Mouse (Mus musculus): ENCODE results near the gene Rnf8. TPM values are rescaled to one million over a fixed set of nuclear protein-coding genes. Genes with fewer than 3 reads are reported as not detected.

Rnf8 gene
- total and polyA plus RNA-seq, 2 experiments, result 8.8 to 15.2 TPM

DNA sequence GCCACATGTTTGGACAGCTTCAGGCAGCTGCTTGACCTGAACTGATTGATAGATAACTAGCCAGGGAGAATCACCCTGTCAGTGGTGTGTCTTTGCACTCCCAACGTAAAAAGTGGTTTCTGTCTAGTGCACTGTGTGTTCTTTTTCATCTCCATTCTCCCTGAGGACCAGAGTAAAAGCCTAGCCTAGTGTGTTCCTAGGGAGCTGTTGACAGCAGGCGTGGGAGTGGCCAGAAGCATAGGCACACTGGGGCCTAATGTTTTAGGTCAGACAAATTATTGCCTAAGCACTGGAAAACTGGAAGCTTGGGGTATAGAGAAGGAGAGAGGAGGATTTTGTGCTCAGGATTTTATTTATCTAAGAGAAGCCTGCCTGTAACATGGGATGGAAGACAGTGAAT, 68.5 kb downstream of the Rnf8 start:
- Histone ChIP-seq H3K27ac (replicated peaks; ENCODE audit: insufficient read depth, low read depth, low read length) (no peak overlapping the region), H3K9ac (ENCODE audit: low read depth, low read length) (no peak overlapping the region), H3K79me2 (ENCODE audit: control insufficient read depth, insufficient read depth, low read length) (no peaks in the 10 kb centered on the region), H3K4me1 (ENCODE audit: control insufficient read depth, insufficient read depth, low read length) (no peaks in the 10 kb centered on the region), H3K27me3 (ENCODE audit: control insufficient read depth, insufficient read depth, low read length) (no peaks in the 10 kb centered on the region), H3K4me3 (ENCODE audit: insufficient read depth, low read depth, low read length) (no peak overlapping the region), H3K36me3 (ENCODE audit: control insufficient read depth, insufficient read depth, low read length) (peaks cover 76% of the 10 kb centered on the region)
- TF ChIP-seq POLR2A (IDR thresholded peaks at IDR 0.05; ENCODE audit: extremely low read depth, insufficient read depth, low read length) (no peak), CTCF (IDR thresholded peaks at IDR 0.05; ENCODE audit: low read depth, low read length) (no peak)
- WGBS, result 95% methylated on average over 2 of the region's 2 CpGs
- DNase-seq (ENCODE audit: extremely low read depth, low read depth, low spot score), result no peak

DNA sequence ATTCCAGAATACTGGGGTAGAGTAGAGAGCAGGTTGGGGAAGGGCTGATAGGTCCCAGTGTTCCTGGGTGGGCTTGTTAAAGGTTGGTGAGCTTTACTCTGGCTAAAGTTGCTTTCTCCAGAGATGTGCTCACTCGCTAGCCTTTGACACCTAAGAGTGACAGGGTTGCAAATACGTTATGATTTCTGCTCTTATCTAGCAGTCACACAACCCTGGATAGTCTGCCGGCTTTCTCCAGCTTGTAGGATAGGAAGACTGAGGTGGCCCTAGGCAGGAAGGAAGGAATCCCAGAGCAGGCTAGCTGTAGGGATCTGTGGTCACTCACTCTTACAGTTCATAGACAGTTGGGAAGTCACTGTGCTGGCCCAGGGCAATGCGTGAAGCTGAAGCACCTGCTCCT, 69.7 kb downstream of the Rnf8 start:
- no peak overlapping the region for H3K27ac ChIP-seq (replicated peaks; ENCODE audit: insufficient read depth, low read depth, low read length)
- 94% methylated on average over 4 of the region's 4 CpGs for WGBS
- no peak overlapping the region for H3K9ac ChIP-seq (ENCODE audit: low read depth, low read length)
- H3K4me1 ChIP-seq (ENCODE audit: control insufficient read depth, insufficient read depth, low read length), result no peaks in the 10 kb centered on the region
- peaks cover 74% of the 10 kb centered on the region for H3K36me3 ChIP-seq (ENCODE audit: control insufficient read depth, insufficient read depth, low read length)
- H3K79me2 ChIP-seq (ENCODE audit: control insufficient read depth, insufficient read depth, low read length), result no peaks in the 10 kb centered on the region
- no peak for DNase-seq (ENCODE audit: extremely low read depth, low read depth, low spot score)
- no peaks in the 10 kb centered on the region for H3K27me3 ChIP-seq (ENCODE audit: control insufficient read depth, insufficient read depth, low read length)
- H3K4me3 ChIP-seq (ENCODE audit: insufficient read depth, low read depth, low read length), result no peak overlapping the region
- TF ChIP-seq CTCF (IDR thresholded peaks at IDR 0.05; ENCODE audit: low read depth, low read length) (no peak), POLR2A (IDR thresholded peaks at IDR 0.05; ENCODE audit: extremely low read depth, insufficient read depth, low read length) (no peak)

DNA sequence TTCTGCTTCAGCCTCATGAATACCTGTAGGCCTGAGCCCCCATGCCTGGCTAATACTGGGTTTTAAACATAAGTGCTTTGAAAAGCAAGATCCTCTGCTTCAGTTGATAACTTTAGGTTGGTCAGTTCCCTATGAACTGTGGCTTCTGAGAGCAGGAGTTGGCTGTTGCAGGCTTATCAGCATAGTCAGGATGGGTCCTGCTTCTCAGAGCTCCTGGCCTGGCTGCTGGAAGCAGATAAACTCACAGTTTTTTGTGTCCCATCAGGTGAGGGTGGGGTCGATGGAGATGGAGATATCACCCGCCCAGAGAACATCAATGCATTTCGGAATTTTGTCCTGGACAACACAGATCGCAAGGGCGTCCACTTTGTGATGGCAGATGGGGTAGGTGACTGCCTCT, 72.2 kb downstream of the Rnf8 start:
- Histone ChIP-seq H3K4me3 (ENCODE audit: insufficient read depth, low read depth, low read length) (no peak overlapping the region), H3K9ac (ENCODE audit: low read depth, low read length) (no peak overlapping the region), H3K4me1 (ENCODE audit: control insufficient read depth, insufficient read depth, low read length) (no peaks in the 10 kb centered on the region), H3K36me3 (ENCODE audit: control insufficient read depth, insufficient read depth, low read length) (peaks cover 71% of the 10 kb centered on the region), H3K27me3 (ENCODE audit: control insufficient read depth, insufficient read depth, low read length) (no peaks in the 10 kb centered on the region), H3K27ac (replicated peaks; ENCODE audit: insufficient read depth, low read depth, low read length) (no peak overlapping the region), H3K79me2 (ENCODE audit: control insufficient read depth, insufficient read depth, low read length) (no peaks in the 10 kb centered on the region)
- no peak for DNase-seq (ENCODE audit: extremely low read depth, low read depth, low spot score)
- WGBS, result 97% methylated on average over 5 of the region's 5 CpGs
- TF ChIP-seq CTCF (IDR thresholded peaks at IDR 0.05; ENCODE audit: low read depth, low read length), result no peak
- TF ChIP-seq POLR2A (IDR thresholded peaks at IDR 0.05; ENCODE audit: extremely low read depth, insufficient read depth, low read length), result no peak

DNA sequence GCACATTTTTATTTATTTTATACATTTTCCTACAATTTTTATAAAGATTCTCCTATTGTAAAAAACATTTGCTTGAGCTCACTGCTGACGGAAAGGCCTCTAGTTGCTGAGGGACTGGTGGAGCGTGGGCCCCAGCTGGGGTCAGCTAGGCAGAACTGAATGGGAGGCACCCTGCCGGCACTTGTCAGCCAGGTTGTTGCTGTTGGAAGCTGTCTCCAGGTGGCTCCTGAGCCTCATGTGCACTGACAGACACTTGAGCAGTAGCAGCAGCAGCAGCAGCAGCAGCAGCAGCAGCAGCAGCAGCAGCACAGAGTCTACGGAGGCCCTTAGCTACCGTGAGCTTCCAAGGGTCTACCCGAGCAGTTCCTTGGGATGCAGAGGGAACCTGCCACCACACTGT, 72.8 kb downstream of the Rnf8 start:
- Histone ChIP-seq H3K36me3 (ENCODE audit: control insufficient read depth, insufficient read depth, low read length) (peaks cover 65% of the 10 kb centered on the region), H3K27me3 (ENCODE audit: control insufficient read depth, insufficient read depth, low read length) (no peaks in the 10 kb centered on the region), H3K9ac (ENCODE audit: low read depth, low read length) (no peak overlapping the region), H3K27ac (replicated peaks; ENCODE audit: insufficient read depth, low read depth, low read length) (no peak overlapping the region), H3K4me3 (ENCODE audit: insufficient read depth, low read depth, low read length) (no peak overlapping the region), H3K79me2 (ENCODE audit: control insufficient read depth, insufficient read depth, low read length) (no peaks in the 10 kb centered on the region), H3K4me1 (ENCODE audit: control insufficient read depth, insufficient read depth, low read length) (no peaks in the 10 kb centered on the region)
- no peak for TF ChIP-seq CTCF (IDR thresholded peaks at IDR 0.05; ENCODE audit: low read depth, low read length)
- no peak for TF ChIP-seq POLR2A (IDR thresholded peaks at IDR 0.05; ENCODE audit: extremely low read depth, insufficient read depth, low read length)
- WGBS, result 96% methylated on average over 6 of the region's 6 CpGs
- no peak for DNase-seq (ENCODE audit: extremely low read depth, low read depth, low spot score)

DNA sequence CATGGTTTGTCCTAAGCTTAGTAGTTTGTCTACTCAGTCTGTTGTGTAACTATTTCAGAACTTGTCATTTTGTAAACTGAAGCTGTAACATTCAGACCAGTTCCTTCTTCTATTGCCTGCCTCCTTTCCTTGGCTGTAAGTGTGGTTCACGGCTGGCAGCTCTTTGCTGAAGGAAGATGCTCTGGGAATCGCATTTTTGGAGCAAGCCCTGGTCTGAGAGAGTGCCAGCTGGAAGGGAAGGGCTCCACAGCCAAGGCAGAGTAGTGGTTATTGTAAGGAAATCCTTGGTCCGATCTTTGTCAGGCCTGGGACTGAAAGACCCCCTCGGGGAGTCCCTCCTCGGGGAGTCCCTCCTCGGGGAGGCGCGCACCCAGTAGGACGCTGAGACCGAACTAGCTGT, 74.0 kb downstream of the Rnf8 start:
- peaks cover 58% of the 10 kb centered on the region for H3K36me3 ChIP-seq (ENCODE audit: control insufficient read depth, insufficient read depth, low read length)
- no peaks in the 10 kb centered on the region for H3K4me1 ChIP-seq (ENCODE audit: control insufficient read depth, insufficient read depth, low read length)
- no peak overlapping the region for H3K27ac ChIP-seq (replicated peaks; ENCODE audit: insufficient read depth, low read depth, low read length)
- TF ChIP-seq POLR2A (IDR thresholded peaks at IDR 0.05; ENCODE audit: extremely low read depth, insufficient read depth, low read length) (no peak), CTCF (IDR thresholded peaks at IDR 0.05; ENCODE audit: low read depth, low read length) (no peak)
- no peaks in the 10 kb centered on the region for H3K79me2 ChIP-seq (ENCODE audit: control insufficient read depth, insufficient read depth, low read length)
- 95% methylated on average over 10 of the region's 10 CpGs for WGBS
- DNase-seq (ENCODE audit: extremely low read depth, low read depth, low spot score), result no peak
- H3K27me3 ChIP-seq (ENCODE audit: control insufficient read depth, insufficient read depth, low read length), result no peaks in the 10 kb centered on the region
- no peak overlapping the region for H3K9ac ChIP-seq (ENCODE audit: low read depth, low read length)
- no peak overlapping the region for H3K4me3 ChIP-seq (ENCODE audit: insufficient read depth, low read depth, low read length)

DNA sequence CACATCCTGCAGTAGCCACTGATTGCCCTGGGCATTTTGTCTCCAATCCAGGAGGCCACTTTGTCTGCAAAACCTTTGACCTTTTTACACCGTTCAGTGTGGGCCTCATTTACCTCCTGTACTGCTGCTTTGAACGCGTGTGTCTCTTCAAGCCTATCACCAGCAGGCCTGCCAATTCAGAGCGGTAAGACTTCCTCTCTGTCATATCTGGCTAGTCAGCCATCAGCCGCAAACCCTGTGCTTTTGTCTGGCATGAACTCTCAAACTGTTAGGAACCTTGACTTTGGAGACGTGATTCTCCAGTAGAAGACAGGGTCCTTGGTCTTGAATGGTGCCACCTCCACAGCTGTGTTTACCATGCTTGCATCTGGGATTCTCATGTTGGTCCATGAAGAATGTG, 75.7 kb downstream of the Rnf8 start:
- H3K4me3 ChIP-seq (ENCODE audit: insufficient read depth, low read depth, low read length), result no peak overlapping the region
- DNase-seq (ENCODE audit: extremely low read depth, low read depth, low spot score), result no peak
- 78% methylated on average over 6 of the region's 6 CpGs for WGBS

More for the DNA sequence above, 75.7 kb downstream of the Rnf8 start:
- no peak overlapping the region for H3K27ac ChIP-seq (replicated peaks; ENCODE audit: insufficient read depth, low read depth, low read length)
- H3K27me3 ChIP-seq (ENCODE audit: control insufficient read depth, insufficient read depth, low read length), result no peaks in the 10 kb centered on the region
- no peak overlapping the region for H3K9ac ChIP-seq (ENCODE audit: low read depth, low read length)
- H3K4me1 ChIP-seq (ENCODE audit: control insufficient read depth, insufficient read depth, low read length), result no peaks in the 10 kb centered on the region
- TF ChIP-seq POLR2A (IDR thresholded peaks at IDR 0.05; ENCODE audit: extremely low read depth, insufficient read depth, low read length), result no peak
- TF ChIP-seq CTCF (IDR thresholded peaks at IDR 0.05; ENCODE audit: low read depth, low read length), result no peak
- peaks cover 62% of the 10 kb centered on the region for H3K36me3 ChIP-seq (ENCODE audit: control insufficient read depth, insufficient read depth, low read length)
- H3K79me2 ChIP-seq (ENCODE audit: control insufficient read depth, insufficient read depth, low read length), result no peaks in the 10 kb centered on the region
